ENCODE assay signal across 30 mouse cellular contexts in the genomic region with DNA sequence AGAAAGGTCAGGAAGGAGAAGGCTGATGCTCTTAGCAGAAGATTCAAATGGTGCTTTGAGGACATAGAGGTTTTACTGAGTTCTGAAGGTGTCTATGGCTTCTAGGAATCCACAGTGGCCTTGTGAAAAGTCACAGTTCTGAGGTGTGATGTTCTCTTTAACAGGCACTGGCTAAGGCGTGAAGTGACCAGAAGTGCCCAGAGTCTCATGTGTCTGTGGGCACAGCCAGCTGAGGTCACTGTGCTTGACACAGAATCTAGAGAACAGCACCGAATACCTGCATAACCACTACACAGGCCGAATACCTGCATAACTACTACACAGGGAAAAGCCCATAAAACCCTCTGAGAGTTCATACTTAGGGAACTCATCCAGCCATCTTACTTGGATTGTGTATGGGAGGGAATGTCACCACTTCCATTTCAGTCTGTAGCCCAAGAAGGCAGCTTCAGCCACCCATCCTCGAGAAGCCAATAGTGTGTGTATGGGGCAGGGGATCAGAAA. TPM values are rescaled to one million over a fixed set of nuclear protein-coding genes. Genes with fewer than 3 reads are reported as not detected.
"Had no signal": no experiment of that assay in that cellular context is flagged by ENCODE, and none has a peak within 500 bp of the region (broad histone marks: within the 10 kb centered on the region; RNA-seq: fewer than 3 reads in every experiment).

No protein-coding gene starts in this region.

RNA-seq across cellular contexts. Expression of a gene that starts 1.5 kb away (rescaled TPM):
- total RNA-seq: gastrocnemius, adult 2 months; gastrocnemius, postnatal 25 days; layer of hippocampus, adult 18-20 months; layer of hippocampus, postnatal 14 days; layer of hippocampus, postnatal 36 days; left cerebral cortex, adult 18-20 months; left cerebral cortex, postnatal 10 days; left cerebral cortex, postnatal 25 days; left cerebral cortex, postnatal 4 days had no signal
- polyA plus RNA-seq: frontal cortex, adult 2 months; heart, embryonic 11.5 days; heart, postnatal 0 days; hindbrain, embryonic 11.5 days; hindbrain, embryonic 13.5 days; hindbrain, embryonic 15.5 days; limb, embryonic 11.5 days; limb, embryonic 15.5 days had no signal

RNA-seq across cellular contexts. Expression of a gene that starts 35.6 kb away (rescaled TPM):
- total RNA-seq: gastrocnemius, adult 2 months; gastrocnemius, postnatal 10 days; gastrocnemius, postnatal 25 days; gastrocnemius, postnatal 4 days; granulocyte monocyte progenitor cell, adult 5-6 weeks; heart, adult 2 months; heart, postnatal 14 days; heart, postnatal 36 days; hindbrain, postnatal 0 days; layer of hippocampus, adult 18-20 months; layer of hippocampus, postnatal 14 days; layer of hippocampus, postnatal 36 days; left cerebral cortex, adult 18-20 months; left cerebral cortex, postnatal 10 days; left cerebral cortex, postnatal 25 days; left cerebral cortex, postnatal 4 days had no signal
- polyA plus RNA-seq: frontal cortex, adult 2 months; heart, embryonic 11.5 days; heart, embryonic 13.5 days; heart, embryonic 15.5 days; heart, postnatal 0 days; hindbrain, embryonic 11.5 days; hindbrain, embryonic 13.5 days; hindbrain, embryonic 15.5 days; hindbrain, postnatal 0 days; kidney, embryonic 15.5 days; kidney, postnatal 0 days; limb, embryonic 11.5 days; limb, embryonic 13.5 days; limb, embryonic 15.5 days; liver, adult 2 months had no signal

RNA-seq across cellular contexts. Expression of a gene that starts 35.6 kb away (rescaled TPM):
- total RNA-seq: gastrocnemius, adult 2 months; gastrocnemius, postnatal 10 days; gastrocnemius, postnatal 25 days; gastrocnemius, postnatal 4 days; granulocyte monocyte progenitor cell, adult 5-6 weeks; heart, adult 2 months; heart, postnatal 36 days; hindbrain, postnatal 0 days; layer of hippocampus, adult 18-20 months; layer of hippocampus, postnatal 14 days; layer of hippocampus, postnatal 36 days; left cerebral cortex, adult 18-20 months; left cerebral cortex, postnatal 10 days; left cerebral cortex, postnatal 25 days; left cerebral cortex, postnatal 4 days had no signal
- polyA plus RNA-seq: frontal cortex, adult 2 months; heart, embryonic 11.5 days; heart, embryonic 13.5 days; heart, postnatal 0 days; hindbrain, embryonic 11.5 days; hindbrain, embryonic 13.5 days; hindbrain, embryonic 15.5 days; hindbrain, postnatal 0 days; kidney, postnatal 0 days; limb, embryonic 11.5 days; limb, embryonic 13.5 days; liver, adult 2 months had no signal
